Mouse (Mus musculus): ENCODE results near the gene Npsr1. TPM values are rescaled to one million over a fixed set of nuclear protein-coding genes. Genes with fewer than 3 reads are reported as not detected.

Npsr1 gene
- polyA plus RNA-seq, 1 experiment from 2014 or later: not detected

- H3K27ac ChIP-seq (replicated peaks): no peak overlapping the region
- 88% methylated on average over 1 of the region's 1 CpGs for WGBS
- H3K9me3 ChIP-seq: no peaks in the 10 kb centered on the region
- no peaks in the 10 kb centered on the region for H3K4me1 ChIP-seq
- no peaks in the 10 kb centered on the region for H3K36me3 ChIP-seq (replicated peaks)
- H3K27me3 ChIP-seq (replicated peaks; ENCODE audit: low read depth, poor library complexity, severe bottlenecking): no peaks in the 10 kb centered on the region
- DNase-seq (ENCODE audit: low spot score): no peak
- H3K4me3 ChIP-seq: no peak overlapping the region
Measured at GRCm38 (mm10) chr9:24168501-24168900, 70.7 kb downstream of the Npsr1 start.

GRCm38 (mm10) chr9:24170728-24171127 is 72.9 kb downstream of the Npsr1 start:
- 84% methylated on average over 1 of the region's 1 CpGs for WGBS
- Histone ChIP-seq H3K4me1 (no peaks in the 10 kb centered on the region), H3K27me3 (replicated peaks; ENCODE audit: low read depth, poor library complexity, severe bottlenecking) (no peaks in the 10 kb centered on the region), H3K27ac (replicated peaks) (no peak overlapping the region), H3K9me3 (no peaks in the 10 kb centered on the region), H3K4me3 (no peak overlapping the region), H3K36me3 (replicated peaks) (no peaks in the 10 kb centered on the region)
- no peak for DNase-seq (ENCODE audit: low spot score)

GRCm38 (mm10) chr9:24178744-24179143 is 80.9 kb downstream of the Npsr1 start:
- WGBS: 88% methylated on average over 2 of the region's 2 CpGs
- no peak overlapping the region for H3K4me3 ChIP-seq
- H3K36me3 ChIP-seq (replicated peaks): no peaks in the 10 kb centered on the region
- no peak for DNase-seq (ENCODE audit: low spot score)
- no peaks in the 10 kb centered on the region for H3K27me3 ChIP-seq (replicated peaks; ENCODE audit: low read depth, poor library complexity, severe bottlenecking)
- no peaks in the 10 kb centered on the region for H3K9me3 ChIP-seq
- no peak overlapping the region for H3K27ac ChIP-seq (replicated peaks)
- no peaks in the 10 kb centered on the region for H3K4me1 ChIP-seq

GRCm38 (mm10) chr9:24180926-24181325 is 83.1 kb downstream of the Npsr1 start:
- Histone ChIP-seq H3K36me3 (replicated peaks) (no peaks in the 10 kb centered on the region), H3K4me1 (no peaks in the 10 kb centered on the region), H3K27me3 (replicated peaks; ENCODE audit: low read depth, poor library complexity, severe bottlenecking) (no peaks in the 10 kb centered on the region), H3K4me3 (no peak overlapping the region), H3K27ac (replicated peaks) (no peak overlapping the region), H3K9me3 (no peaks in the 10 kb centered on the region)
- no peak for DNase-seq (ENCODE audit: low spot score)
- 88% methylated on average over 7 of the region's 7 CpGs for WGBS

GRCm38 (mm10) chr9:24186289-24186688 is 88.5 kb downstream of the Npsr1 start:
- Histone ChIP-seq H3K27ac (replicated peaks) (no peak overlapping the region), H3K4me1 (peaks cover 3% of the 10 kb centered on the region; the same call in 1 of the 2 replicates)
- 86% methylated on average over 5 of the region's 5 CpGs for WGBS

GRCm38 (mm10) chr9:24189511-24190260 is 91.9 kb downstream of the Npsr1 start:
- H3K4me1 ChIP-seq: peaks cover 3% of the 10 kb centered on the region; the same call in 1 of the 2 replicates
- no peak for DNase-seq (ENCODE audit: low spot score)
- no peaks in the 10 kb centered on the region for H3K27me3 ChIP-seq (replicated peaks; ENCODE audit: low read depth, poor library complexity, severe bottlenecking)
- H3K9me3 ChIP-seq: no peaks in the 10 kb centered on the region
- no peak overlapping the region for H3K27ac ChIP-seq (replicated peaks)
- H3K36me3 ChIP-seq (replicated peaks): no peaks in the 10 kb centered on the region
- no peak overlapping the region for H3K4me3 ChIP-seq
- 38% methylated on average over 2 of the region's 2 CpGs for WGBS

More at GRCm38 (mm10) chr9:24186289-24186688, 88.5 kb downstream of the Npsr1 start:
- Histone ChIP-seq H3K36me3 (replicated peaks) (no peaks in the 10 kb centered on the region), H3K4me3 (no peak overlapping the region), H3K27me3 (replicated peaks; ENCODE audit: low read depth, poor library complexity, severe bottlenecking) (no peaks in the 10 kb centered on the region), H3K9me3 (no peaks in the 10 kb centered on the region)
- no peak for DNase-seq (ENCODE audit: low spot score)

- Histone ChIP-seq H3K4me1 (peaks cover 3% of the 10 kb centered on the region; the same call in 1 of the 2 replicates), H3K9me3 (no peaks in the 10 kb centered on the region), H3K27me3 (replicated peaks; ENCODE audit: low read depth, poor library complexity, severe bottlenecking) (no peaks in the 10 kb centered on the region), H3K36me3 (replicated peaks) (no peaks in the 10 kb centered on the region), H3K4me3 (no peak overlapping the region), H3K27ac (replicated peaks) (no peak overlapping the region)
- 68% methylated on average over 1 of the region's 1 CpGs for WGBS
- no peak for DNase-seq (ENCODE audit: low spot score)
Measured at GRCm38 (mm10) chr9:24190261-24190588, 92.4 kb downstream of the Npsr1 start.

- Histone ChIP-seq H3K27me3 (replicated peaks; ENCODE audit: low read depth, poor library complexity, severe bottlenecking) (no peaks in the 10 kb centered on the region), H3K27ac (replicated peaks) (no peak overlapping the region), H3K4me3 (no peak overlapping the region), H3K9me3 (no peaks in the 10 kb centered on the region), H3K4me1 (no peaks in the 10 kb centered on the region), H3K36me3 (replicated peaks) (no peaks in the 10 kb centered on the region)
- 83% methylated on average over 1 of the region's 1 CpGs for WGBS
- no peak for DNase-seq (ENCODE audit: low spot score)
Measured at GRCm38 (mm10) chr9:24198254-24198653, 100.5 kb downstream of the Npsr1 start.

GRCm38 (mm10) chr9:24211636-24212035 is 113.8 kb downstream of the Npsr1 start:
- H3K4me3 ChIP-seq: no peak overlapping the region
- H3K27ac ChIP-seq (replicated peaks): no peak overlapping the region
- no peaks in the 10 kb centered on the region; the same call in 1 of the 2 replicates for H3K9me3 ChIP-seq
- no peak for DNase-seq (ENCODE audit: low spot score)
- H3K4me1 ChIP-seq: no peaks in the 10 kb centered on the region
- no peaks in the 10 kb centered on the region for H3K36me3 ChIP-seq (replicated peaks)
- H3K27me3 ChIP-seq (replicated peaks; ENCODE audit: low read depth, poor library complexity, severe bottlenecking): no peaks in the 10 kb centered on the region
- WGBS: 97% methylated on average over 1 of the region's 1 CpGs

GRCm38 (mm10) chr9:24217721-24218120 is 119.9 kb downstream of the Npsr1 start:
- 71% methylated on average over 1 of the region's 1 CpGs for WGBS
- H3K4me3 ChIP-seq: no peak overlapping the region
- no peak overlapping the region for H3K27ac ChIP-seq (replicated peaks)
- H3K9me3 ChIP-seq: no peaks in the 10 kb centered on the region
- H3K36me3 ChIP-seq (replicated peaks): no peaks in the 10 kb centered on the region
- H3K27me3 ChIP-seq (replicated peaks; ENCODE audit: low read depth, poor library complexity, severe bottlenecking): no peaks in the 10 kb centered on the region
- DNase-seq (ENCODE audit: low spot score): no peak
- no peaks in the 10 kb centered on the region for H3K4me1 ChIP-seq

GRCm38 (mm10) chr9:24236461-24236860 is 138.7 kb downstream of the Npsr1 start:
- H3K27me3 ChIP-seq (replicated peaks; ENCODE audit: low read depth, poor library complexity, severe bottlenecking): no peaks in the 10 kb centered on the region
- no peaks in the 10 kb centered on the region for H3K9me3 ChIP-seq
- WGBS: 83% methylated on average over 1 of the region's 1 CpGs
- H3K4me1 ChIP-seq: no peaks in the 10 kb centered on the region
- H3K27ac ChIP-seq (replicated peaks): no peak overlapping the region
- H3K4me3 ChIP-seq: no peak overlapping the region
- no peak for DNase-seq (ENCODE audit: low spot score)
- H3K36me3 ChIP-seq (replicated peaks): no peaks in the 10 kb centered on the region

- H3K4me1 ChIP-seq: no peaks in the 10 kb centered on the region
- H3K36me3 ChIP-seq (replicated peaks): no peaks in the 10 kb centered on the region
- no peak for DNase-seq (ENCODE audit: low spot score)
- no peak overlapping the region for H3K4me3 ChIP-seq
- no peaks in the 10 kb centered on the region for H3K9me3 ChIP-seq
- H3K27me3 ChIP-seq (replicated peaks; ENCODE audit: low read depth, poor library complexity, severe bottlenecking): no peaks in the 10 kb centered on the region
- H3K27ac ChIP-seq (replicated peaks): no peak overlapping the region
Measured at GRCm38 (mm10) chr9:24247557-24247956, 149.8 kb downstream of the Npsr1 start.

GRCm38 (mm10) chr9:24254236-24254635 is 156.4 kb downstream of the Npsr1 start:
- H3K27ac ChIP-seq (replicated peaks): no peak overlapping the region
- no peak for DNase-seq (ENCODE audit: low spot score)
- H3K27me3 ChIP-seq (replicated peaks; ENCODE audit: low read depth, poor library complexity, severe bottlenecking): no peaks in the 10 kb centered on the region
- H3K9me3 ChIP-seq: no peaks in the 10 kb centered on the region
- H3K36me3 ChIP-seq (replicated peaks): no peaks in the 10 kb centered on the region
- no peak overlapping the region for H3K4me3 ChIP-seq
- no peaks in the 10 kb centered on the region for H3K4me1 ChIP-seq
- WGBS: 69% methylated on average over 8 of the region's 8 CpGs

Measured in embryonic facial prominence, embryonic 10.5 days (tissue).